Mouse (Mus musculus) adipocyte (in vitro differentiated cells): Measurements from ENCODE around the gene Pkm.

Source experiments
- DNase-seq: peaks from one replicate; pipeline ENCODE4 v3.0.0-alpha.2; 2016; ENCODE audit warnings: low spot score

Gene Pkm

GRCm38 (mm10) chr9:59666016-59666415 is 9.8 kb downstream of the Pkm start:
- no peak for DNase-seq

- no peak for DNase-seq
Observed at GRCm38 (mm10) chr9:59666813-59667212, 10.6 kb downstream of the Pkm start.

- peak; percentile 75 for DNase-seq
Observed at GRCm38 (mm10) chr9:59667250-59667649, 11.1 kb downstream of the Pkm start.

GRCm38 (mm10) chr9:59667904-59668303 is 11.7 kb downstream of the Pkm start:
- DNase-seq = no peak

GRCm38 (mm10) chr9:59668473-59668872 is 12.3 kb downstream of the Pkm start:
- no peak for DNase-seq

- no peak for DNase-seq
Observed at GRCm38 (mm10) chr9:59669172-59669571, 13.0 kb downstream of the Pkm start.

GRCm38 (mm10) chr9:59672195-59672894 is 16.2 kb downstream of the Pkm start:
- DNase-seq = peak; percentile 28

GRCm38 (mm10) chr9:59673427-59673826 is 17.3 kb downstream of the Pkm start:
- DNase-seq = no peak

GRCm38 (mm10) chr9:59675598-59675997 is 19.4 kb downstream of the Pkm start:
- no peak for DNase-seq

GRCm38 (mm10) chr9:59678313-59678712 is 22.1 kb downstream of the Pkm start:
- peak; percentile 75 for DNase-seq

- DNase-seq = no peak
Observed at GRCm38 (mm10) chr9:59679678-59680533, 23.7 kb downstream of the Pkm start, which contains the start of gene Gramd2. Gramd2 (plus strand) TSS chr9:59680144.

- no peak for DNase-seq
Observed at GRCm38 (mm10) chr9:59680534-59680875, 24.3 kb downstream of the Pkm start.

- no peak for DNase-seq
Observed at GRCm38 (mm10) chr9:59684020-59684419, 27.9 kb downstream of the Pkm start.

- no peak for DNase-seq
Observed at GRCm38 (mm10) chr9:59687416-59688046, 31.4 kb downstream of the Pkm start.

GRCm38 (mm10) chr9:59691635-59692094 is 35.5 kb downstream of the Pkm start:
- DNase-seq = peak; percentile 77

- DNase-seq = peak; percentile 89
Observed at GRCm38 (mm10) chr9:59692145-59692544, 36.0 kb downstream of the Pkm start.

- DNase-seq = no peak
Observed at GRCm38 (mm10) chr9:59694571-59695450, 38.6 kb downstream of the Pkm start.

- DNase-seq = peak; percentile 50
Observed at GRCm38 (mm10) chr9:59695451-59695813, 39.3 kb downstream of the Pkm start.

GRCm38 (mm10) chr9:59696381-59696780 is 40.2 kb downstream of the Pkm start:
- DNase-seq = no peak

- no peak for DNase-seq
Observed at GRCm38 (mm10) chr9:59701094-59701493, 44.9 kb downstream of the Pkm start.

GRCm38 (mm10) chr9:59703099-59703498 is 46.9 kb downstream of the Pkm start:
- no peak for DNase-seq
